Mouse (Mus musculus): Measurements from ENCODE around the gene Dock1. TPM values are rescaled to one million over a fixed set of nuclear protein-coding genes. Genes with fewer than 3 reads are reported as not detected.

The Dock1 gene
- polyA plus RNA-seq, 1 experiment from 2014 or later: 25.0 TPM

- Histone ChIP-seq H3K9ac (ENCODE audit: low read depth, low read length) (no peak overlapping the region), H3K4me1 (replicated peaks; ENCODE audit: control insufficient read depth, insufficient read depth, low read length) (no peaks in the 10 kb centered on the region), H3K4me2 (replicated peaks; ENCODE audit: low read depth, low read length) (no peak overlapping the region), H3K27me3 (ENCODE audit: control insufficient read depth, insufficient read depth, low read length) (no peaks in the 10 kb centered on the region), H3K4me3 (ENCODE audit: low read depth, low read length) (no peak overlapping the region), H3K36me3 (ENCODE audit: control insufficient read depth, insufficient read depth, low read length) (no peaks in the 10 kb centered on the region), H3K9me3 (ENCODE audit: control insufficient read depth, low read length) (no peaks in the 10 kb centered on the region), H3K27ac (ENCODE audit: low read depth, low read length) (no peak overlapping the region)
- DNase-seq (ENCODE audit: low spot score) (no peak), ATAC-seq (ENCODE audit: low FRiP score) (no peak)
- WGBS: 76% methylated on average over 5 of the region's 5 CpGs
Measured at GRCm38 (mm10) chr7:135086556-135086955, 416.1 kb downstream of the Dock1 start.

GRCm38 (mm10) chr7:135089626-135090025, 419.2 kb downstream of the Dock1 start:
- no peak overlapping the region for H3K27ac ChIP-seq (ENCODE audit: low read depth, low read length)
- ATAC-seq (ENCODE audit: low FRiP score): no peak
- H3K4me1 ChIP-seq (replicated peaks; ENCODE audit: control insufficient read depth, insufficient read depth, low read length): no peaks in the 10 kb centered on the region
- no peaks in the 10 kb centered on the region for H3K27me3 ChIP-seq (ENCODE audit: control insufficient read depth, insufficient read depth, low read length)
- no peak overlapping the region for H3K9ac ChIP-seq (ENCODE audit: low read depth, low read length)
- no peak overlapping the region for H3K4me2 ChIP-seq (replicated peaks; ENCODE audit: low read depth, low read length)
- no peaks in the 10 kb centered on the region for H3K9me3 ChIP-seq (ENCODE audit: control insufficient read depth, low read length)
- H3K4me3 ChIP-seq (ENCODE audit: low read depth, low read length): no peak overlapping the region
- H3K36me3 ChIP-seq (ENCODE audit: control insufficient read depth, insufficient read depth, low read length): no peaks in the 10 kb centered on the region
- no peak for DNase-seq (ENCODE audit: low spot score)
- 90% methylated on average over 4 of the region's 4 CpGs for WGBS

GRCm38 (mm10) chr7:135093851-135094250, 423.4 kb downstream of the Dock1 start:
- Histone ChIP-seq H3K4me3 (ENCODE audit: low read depth, low read length) (no peak overlapping the region), H3K36me3 (ENCODE audit: control insufficient read depth, insufficient read depth, low read length) (no peaks in the 10 kb centered on the region), H3K9ac (ENCODE audit: low read depth, low read length) (no peak overlapping the region), H3K9me3 (ENCODE audit: control insufficient read depth, low read length) (no peaks in the 10 kb centered on the region), H3K27ac (ENCODE audit: low read depth, low read length) (no peak overlapping the region), H3K4me1 (replicated peaks; ENCODE audit: control insufficient read depth, insufficient read depth, low read length) (no peaks in the 10 kb centered on the region), H3K27me3 (ENCODE audit: control insufficient read depth, insufficient read depth, low read length) (no peaks in the 10 kb centered on the region), H3K4me2 (replicated peaks; ENCODE audit: low read depth, low read length) (no peak overlapping the region)
- WGBS: 70% methylated on average over 2 of the region's 2 CpGs
- no peak for DNase-seq (ENCODE audit: low spot score)
- ATAC-seq (ENCODE audit: low FRiP score): no peak

- no peaks in the 10 kb centered on the region for H3K4me1 ChIP-seq (replicated peaks; ENCODE audit: control insufficient read depth, insufficient read depth, low read length)
- H3K9ac ChIP-seq (ENCODE audit: low read depth, low read length): no peak overlapping the region
- DNase-seq (ENCODE audit: low spot score): no peak
- WGBS: 94% methylated on average over 7 of the region's 7 CpGs
- no peak overlapping the region for H3K27ac ChIP-seq (ENCODE audit: low read depth, low read length)
- no peaks in the 10 kb centered on the region for H3K36me3 ChIP-seq (ENCODE audit: control insufficient read depth, insufficient read depth, low read length)
- no peak overlapping the region for H3K4me3 ChIP-seq (ENCODE audit: low read depth, low read length)
- no peak for ATAC-seq (ENCODE audit: low FRiP score)
- H3K4me2 ChIP-seq (replicated peaks; ENCODE audit: low read depth, low read length): no peak overlapping the region
- no peaks in the 10 kb centered on the region for H3K27me3 ChIP-seq (ENCODE audit: control insufficient read depth, insufficient read depth, low read length)
- H3K9me3 ChIP-seq (ENCODE audit: control insufficient read depth, low read length): no peaks in the 10 kb centered on the region
Measured at GRCm38 (mm10) chr7:135101921-135102320, 431.5 kb downstream of the Dock1 start.

GRCm38 (mm10) chr7:135106536-135106935, 436.1 kb downstream of the Dock1 start:
- Histone ChIP-seq H3K9me3 (ENCODE audit: control insufficient read depth, low read length) (no peaks in the 10 kb centered on the region), H3K27ac (ENCODE audit: low read depth, low read length) (no peak overlapping the region), H3K4me1 (replicated peaks; ENCODE audit: control insufficient read depth, insufficient read depth, low read length) (no peaks in the 10 kb centered on the region), H3K4me3 (ENCODE audit: low read depth, low read length) (no peak overlapping the region), H3K36me3 (ENCODE audit: control insufficient read depth, insufficient read depth, low read length) (no peaks in the 10 kb centered on the region), H3K27me3 (ENCODE audit: control insufficient read depth, insufficient read depth, low read length) (no peaks in the 10 kb centered on the region), H3K9ac (ENCODE audit: low read depth, low read length) (no peak overlapping the region), H3K4me2 (replicated peaks; ENCODE audit: low read depth, low read length) (no peak overlapping the region)
- 83% methylated on average over 3 of the region's 3 CpGs for WGBS
- DNase-seq (ENCODE audit: low spot score) (no peak), ATAC-seq (ENCODE audit: low FRiP score) (no peak)

GRCm38 (mm10) chr7:135110307-135110706, 439.9 kb downstream of the Dock1 start:
- DNase-seq (ENCODE audit: low spot score) (no peak), ATAC-seq (ENCODE audit: low FRiP score) (no peak)
- WGBS: 86% methylated on average over 1 of the region's 1 CpGs
- H3K4me1 ChIP-seq (replicated peaks; ENCODE audit: control insufficient read depth, insufficient read depth, low read length): no peaks in the 10 kb centered on the region
- no peaks in the 10 kb centered on the region for H3K36me3 ChIP-seq (ENCODE audit: control insufficient read depth, insufficient read depth, low read length)
- no peak overlapping the region for H3K4me2 ChIP-seq (replicated peaks; ENCODE audit: low read depth, low read length)
- H3K4me3 ChIP-seq (ENCODE audit: low read depth, low read length): no peak overlapping the region
- no peak overlapping the region for H3K9ac ChIP-seq (ENCODE audit: low read depth, low read length)
- no peak overlapping the region for H3K27ac ChIP-seq (ENCODE audit: low read depth, low read length)
- H3K27me3 ChIP-seq (ENCODE audit: control insufficient read depth, insufficient read depth, low read length): no peaks in the 10 kb centered on the region
- no peaks in the 10 kb centered on the region for H3K9me3 ChIP-seq (ENCODE audit: control insufficient read depth, low read length)

GRCm38 (mm10) chr7:135125296-135126065, 455.0 kb downstream of the Dock1 start:
- no peak overlapping the region for H3K27ac ChIP-seq (ENCODE audit: low read depth, low read length)
- H3K27me3 ChIP-seq (ENCODE audit: control insufficient read depth, insufficient read depth, low read length): no peaks in the 10 kb centered on the region
- DNase-seq (ENCODE audit: low spot score) (no peak), ATAC-seq (ENCODE audit: low FRiP score) (no peak)
- 93% methylated on average over 10 of the region's 10 CpGs for WGBS
- H3K4me1 ChIP-seq (replicated peaks; ENCODE audit: control insufficient read depth, insufficient read depth, low read length): no peaks in the 10 kb centered on the region
- no peaks in the 10 kb centered on the region for H3K36me3 ChIP-seq (ENCODE audit: control insufficient read depth, insufficient read depth, low read length)
- H3K9me3 ChIP-seq (ENCODE audit: control insufficient read depth, low read length): no peaks in the 10 kb centered on the region
- H3K9ac ChIP-seq (ENCODE audit: low read depth, low read length): no peak overlapping the region
- H3K4me3 ChIP-seq (ENCODE audit: low read depth, low read length): no peak overlapping the region
- no peak overlapping the region for H3K4me2 ChIP-seq (replicated peaks; ENCODE audit: low read depth, low read length)

- H3K4me1 ChIP-seq (replicated peaks; ENCODE audit: control insufficient read depth, insufficient read depth, low read length): no peaks in the 10 kb centered on the region
- no peaks in the 10 kb centered on the region for H3K9me3 ChIP-seq (ENCODE audit: control insufficient read depth, low read length)
- H3K9ac ChIP-seq (ENCODE audit: low read depth, low read length): no peak overlapping the region
- H3K27ac ChIP-seq (ENCODE audit: low read depth, low read length): no peak overlapping the region
- no peak overlapping the region for H3K4me2 ChIP-seq (replicated peaks; ENCODE audit: low read depth, low read length)
- H3K36me3 ChIP-seq (ENCODE audit: control insufficient read depth, insufficient read depth, low read length): no peaks in the 10 kb centered on the region
- peaks cover 4% of the 10 kb centered on the region; the same call in 1 of the 2 replicates for H3K27me3 ChIP-seq (ENCODE audit: control insufficient read depth, insufficient read depth, low read length)
- ATAC-seq (ENCODE audit: low FRiP score) (no peak), DNase-seq (ENCODE audit: low spot score) (no peak)
- no peak overlapping the region for H3K4me3 ChIP-seq (ENCODE audit: low read depth, low read length)
- WGBS: 80% methylated on average over 4 of the region's 4 CpGs
Measured at GRCm38 (mm10) chr7:135132461-135132860, 462.0 kb downstream of the Dock1 start.

- no peaks in the 10 kb centered on the region for H3K4me1 ChIP-seq (replicated peaks; ENCODE audit: control insufficient read depth, insufficient read depth, low read length)
- WGBS: 49% methylated on average over 12 of the region's 12 CpGs
- no peaks in the 10 kb centered on the region for H3K9me3 ChIP-seq (ENCODE audit: control insufficient read depth, low read length)
- ATAC-seq (ENCODE audit: low FRiP score) (no peak), DNase-seq (ENCODE audit: low spot score) (no peak)
- peaks cover 4% of the 10 kb centered on the region; the same call in 1 of the 2 replicates for H3K27me3 ChIP-seq (ENCODE audit: control insufficient read depth, insufficient read depth, low read length)
- no peak overlapping the region for H3K27ac ChIP-seq (ENCODE audit: low read depth, low read length)
- H3K4me2 ChIP-seq (replicated peaks; ENCODE audit: low read depth, low read length): no peak overlapping the region
- H3K36me3 ChIP-seq (ENCODE audit: control insufficient read depth, insufficient read depth, low read length): no peaks in the 10 kb centered on the region
- no peak overlapping the region for H3K9ac ChIP-seq (ENCODE audit: low read depth, low read length)
- H3K4me3 ChIP-seq (ENCODE audit: low read depth, low read length): no peak overlapping the region
Measured at GRCm38 (mm10) chr7:135134619-135135018, 464.2 kb downstream of the Dock1 start.

Data from hindbrain, embryonic 11.5 days (tissue).